Mouse (Mus musculus): ENCODE data around the gene Ints2. TPM values are rescaled to one million over a fixed set of nuclear protein-coding genes. Genes with fewer than 3 reads are reported as not detected.
A peak's percentile ranks its signal among the peaks of the same experiment; 100 is the strongest.

The Ints2 gene
- polyA plus RNA-seq, 1 experiment: 5.0 TPM

DNA sequence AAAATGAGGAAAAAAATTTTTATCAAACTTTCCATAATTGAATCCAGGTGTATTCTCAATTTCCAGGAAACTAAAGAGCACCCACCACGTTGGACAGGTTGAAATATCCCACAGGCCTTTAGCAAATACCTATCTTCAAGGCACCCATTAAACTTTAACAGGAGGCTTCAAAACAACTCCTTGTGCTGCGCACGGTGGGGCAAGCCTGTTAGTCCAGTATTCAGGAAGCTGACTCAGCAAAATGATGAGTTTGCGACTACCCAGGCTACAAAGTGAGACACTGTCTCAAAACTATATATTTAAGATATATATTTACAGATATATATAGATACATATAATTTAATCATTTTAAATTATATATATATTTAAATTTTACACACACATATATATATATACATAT lies 24.9 kb downstream of the Ints2 start:
- Histone ChIP-seq H3K36me3 (ENCODE audit: control insufficient read depth, insufficient read depth, low read length) (peaks cover 3% of the 10 kb centered on the region; the same call in 1 of the 2 replicates), H3K4me1 (ENCODE audit: control insufficient read depth, insufficient read depth, insufficient read length) (peaks cover 3% of the 10 kb centered on the region), H3K27ac (ENCODE audit: insufficient read depth, low read length) (no peak overlapping the region), H3K27me3 (ENCODE audit: control insufficient read depth, insufficient read depth, low read length) (no peaks in the 10 kb centered on the region), H3K4me3 (ENCODE audit: extremely low read depth, insufficient read depth, insufficient read length) (no peak overlapping the region)
- 77% methylated on average over 4 of the region's 4 CpGs for WGBS
- no peak for DNase-seq (ENCODE audit: low read depth in 1 of 2, low spot score in 2 of 2)
- TF ChIP-seq CTCF (IDR thresholded peaks at IDR 0.05; ENCODE audit: extremely low read depth, insufficient read depth, insufficient read length, insufficient replicate concordance): no peak
- no peak for TF ChIP-seq POLR2A (IDR thresholded peaks at IDR 0.05; ENCODE audit: low read depth, low read length)

DNA sequence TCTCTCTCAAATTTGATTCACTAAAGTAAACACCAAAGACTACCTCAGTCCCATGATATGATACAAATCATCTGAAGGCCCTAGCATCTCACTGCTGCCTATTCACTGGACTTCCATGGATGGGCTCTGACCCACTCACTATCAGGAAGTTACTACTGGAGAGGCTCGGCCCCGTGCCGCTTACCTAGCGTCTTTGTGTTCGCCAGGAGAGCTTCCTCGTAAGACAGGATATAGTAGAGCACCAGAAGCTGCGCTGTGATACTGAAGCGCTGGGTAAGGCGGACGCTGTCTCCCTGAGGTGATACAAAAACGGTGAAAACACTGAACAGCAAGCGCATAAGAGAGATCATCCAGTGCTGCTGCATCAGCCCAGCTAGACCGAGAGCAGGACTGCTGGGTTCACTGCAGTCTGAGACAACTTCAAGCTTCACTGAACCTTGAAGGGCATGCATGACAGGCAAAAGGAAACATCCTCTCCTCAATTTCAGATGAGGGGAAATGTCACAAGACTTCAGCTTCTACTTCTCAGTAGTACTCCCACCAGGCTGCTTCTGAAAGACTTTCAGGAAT lies 25.5 kb downstream of the Ints2 start:
- Histone ChIP-seq H3K4me1 (ENCODE audit: control insufficient read depth, insufficient read depth, insufficient read length) (peaks cover 5% of the 10 kb centered on the region), H3K4me3 (ENCODE audit: extremely low read depth, insufficient read depth, insufficient read length) (peak overlapping the region; percentile 26; the same call in 1 of the 2 replicates), H3K27me3 (ENCODE audit: control insufficient read depth, insufficient read depth, low read length) (no peaks in the 10 kb centered on the region), H3K27ac (ENCODE audit: insufficient read depth, low read length) (peak overlapping the region; percentile 55; the same call in 1 of the 2 replicates), H3K36me3 (ENCODE audit: control insufficient read depth, insufficient read depth, low read length) (peaks cover 3% of the 10 kb centered on the region; the same call in 1 of the 2 replicates)
- peak in 1 of 2 experiments; percentile 8 for DNase-seq (ENCODE audit: low read depth in 1 of 2, low spot score in 2 of 2)
- WGBS: 81% methylated on average over 13 of the region's 13 CpGs
- TF ChIP-seq POLR2A (IDR thresholded peaks at IDR 0.05; ENCODE audit: low read depth, low read length) (no peak), CTCF (IDR thresholded peaks at IDR 0.05; ENCODE audit: extremely low read depth, insufficient read depth, insufficient read length, insufficient replicate concordance) (no peak)

DNA sequence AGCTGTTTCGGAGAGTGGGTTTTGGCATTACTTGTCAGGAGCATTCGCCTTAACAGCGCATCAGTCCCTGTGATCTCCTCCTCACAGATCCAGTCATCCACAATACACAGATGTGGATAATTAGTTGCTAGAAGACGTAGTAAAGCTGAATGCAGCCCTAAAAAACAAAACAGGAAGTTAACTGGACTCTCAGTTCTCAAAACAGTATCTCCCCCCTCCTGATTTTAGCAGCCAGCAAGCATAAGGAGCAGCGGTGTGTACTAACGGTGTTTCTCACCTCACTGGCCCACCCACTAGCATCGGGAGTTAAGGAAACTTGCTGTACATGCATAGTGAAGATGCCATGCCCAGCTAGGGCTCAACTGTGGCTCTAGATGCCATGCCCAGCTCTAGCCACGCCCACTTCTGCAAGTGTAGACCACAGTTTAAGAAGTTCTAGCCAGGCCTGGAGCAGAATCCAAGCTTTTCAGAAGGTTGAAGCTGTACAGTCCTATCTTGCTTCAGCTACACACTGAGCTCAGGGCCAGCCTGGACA lies 30.7 kb downstream of the Ints2 start:
- Histone ChIP-seq H3K27me3 (ENCODE audit: control insufficient read depth, insufficient read depth, low read length) (no peaks in the 10 kb centered on the region), H3K4me1 (ENCODE audit: control insufficient read depth, insufficient read depth, insufficient read length) (peaks cover 4% of the 10 kb centered on the region), H3K36me3 (ENCODE audit: control insufficient read depth, insufficient read depth, low read length) (peaks cover 5% of the 10 kb centered on the region; the same call in 1 of the 2 replicates), H3K27ac (ENCODE audit: insufficient read depth, low read length) (no peak overlapping the region; the same call in 1 of the 2 replicates), H3K4me3 (ENCODE audit: extremely low read depth, insufficient read depth, insufficient read length) (no peak overlapping the region)
- 57% methylated on average over 8 of the region's 8 CpGs for WGBS
- TF ChIP-seq CTCF (IDR thresholded peaks at IDR 0.05; ENCODE audit: extremely low read depth, insufficient read depth, insufficient read length, insufficient replicate concordance): no peak
- no peak for TF ChIP-seq POLR2A (IDR thresholded peaks at IDR 0.05; ENCODE audit: low read depth, low read length)
- DNase-seq (ENCODE audit: low read depth in 1 of 2, low spot score in 2 of 2): no peak

- TF ChIP-seq CTCF (IDR thresholded peaks at IDR 0.05; ENCODE audit: extremely low read depth, insufficient read depth, insufficient read length, insufficient replicate concordance) (no peak), POLR2A (IDR thresholded peaks at IDR 0.05; ENCODE audit: low read depth, low read length) (no peak)
- no peak for DNase-seq (ENCODE audit: low read depth in 1 of 2, low spot score in 2 of 2)
- no peak overlapping the region for H3K4me3 ChIP-seq (ENCODE audit: extremely low read depth, insufficient read depth, insufficient read length)
- no peak overlapping the region for H3K27ac ChIP-seq (ENCODE audit: insufficient read depth, low read length)
- 96% methylated on average over 4 of the region's 4 CpGs for WGBS
- H3K27me3 ChIP-seq (ENCODE audit: control insufficient read depth, insufficient read depth, low read length): no peaks in the 10 kb centered on the region
- peaks cover 3% of the 10 kb centered on the region for H3K4me1 ChIP-seq (ENCODE audit: control insufficient read depth, insufficient read depth, insufficient read length)
- peaks cover 3% of the 10 kb centered on the region; the same call in 1 of the 2 replicates for H3K36me3 ChIP-seq (ENCODE audit: control insufficient read depth, insufficient read depth, low read length)
These were observed 31.6 kb downstream of the Ints2 start for GRCm38 (mm10) chr11:86225761-86226160.

DNA sequence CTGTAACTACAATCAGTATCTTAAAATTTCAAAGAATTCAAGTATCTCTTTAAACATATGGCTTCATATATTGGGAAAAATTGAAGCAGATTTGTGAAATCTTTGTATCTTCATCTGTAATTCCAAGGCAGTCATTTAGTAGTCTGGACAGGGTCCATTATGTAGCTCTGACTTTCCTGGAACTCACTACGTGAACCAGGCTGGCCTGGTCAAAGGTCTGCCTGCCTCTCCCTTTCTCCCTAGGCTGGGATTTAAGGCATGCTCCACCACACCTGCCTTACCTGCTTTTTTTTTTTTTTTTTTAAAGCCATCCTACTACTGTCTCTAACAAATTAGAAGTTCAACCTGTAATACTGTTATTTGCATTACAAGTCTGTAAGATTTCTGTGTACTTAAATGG lies 45.6 kb downstream of the Ints2 start:
- Histone ChIP-seq H3K4me1 (ENCODE audit: control insufficient read depth, insufficient read depth, insufficient read length) (no peaks in the 10 kb centered on the region), H3K27ac (ENCODE audit: insufficient read depth, low read length) (no peak overlapping the region), H3K27me3 (ENCODE audit: control insufficient read depth, insufficient read depth, low read length) (no peaks in the 10 kb centered on the region), H3K4me3 (ENCODE audit: extremely low read depth, insufficient read depth, insufficient read length) (no peak overlapping the region), H3K36me3 (ENCODE audit: control insufficient read depth, insufficient read depth, low read length) (peaks cover 21% of the 10 kb centered on the region)
- DNase-seq (ENCODE audit: low read depth in 1 of 2, low spot score in 2 of 2): no peak
- TF ChIP-seq CTCF (IDR thresholded peaks at IDR 0.05; ENCODE audit: extremely low read depth, insufficient read depth, insufficient read length, insufficient replicate concordance) (no peak), POLR2A (IDR thresholded peaks at IDR 0.05; ENCODE audit: low read depth, low read length) (no peak)
- 100% methylated on average over 1 of the region's 1 CpGs for WGBS

DNA sequence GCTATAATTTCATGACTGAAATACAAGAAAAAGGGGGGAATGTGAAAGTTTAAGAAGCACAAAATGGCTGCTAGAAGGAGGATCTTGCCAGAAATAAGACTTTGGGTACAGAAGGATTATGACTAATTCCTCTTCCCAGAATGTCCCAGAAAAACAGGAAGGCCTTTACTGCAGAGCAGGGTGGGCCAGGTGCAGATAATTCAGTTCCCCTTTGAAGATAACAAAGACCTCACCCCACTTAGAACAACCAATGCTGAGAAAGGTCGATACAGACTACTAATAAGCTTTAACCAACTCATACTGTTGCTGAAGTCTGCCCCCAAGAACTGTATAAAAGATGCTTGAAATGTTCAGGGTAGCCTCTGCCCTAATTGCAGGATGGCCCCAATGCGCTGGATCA lies 48.3 kb downstream of the Ints2 start:
- Histone ChIP-seq H3K27me3 (ENCODE audit: control insufficient read depth, insufficient read depth, low read length) (no peaks in the 10 kb centered on the region), H3K4me3 (ENCODE audit: extremely low read depth, insufficient read depth, insufficient read length) (no peak overlapping the region), H3K36me3 (ENCODE audit: control insufficient read depth, insufficient read depth, low read length) (peaks cover 23% of the 10 kb centered on the region), H3K27ac (ENCODE audit: insufficient read depth, low read length) (no peak overlapping the region), H3K4me1 (ENCODE audit: control insufficient read depth, insufficient read depth, insufficient read length) (no peaks in the 10 kb centered on the region)
- no peak for DNase-seq (ENCODE audit: low read depth in 1 of 2, low spot score in 2 of 2)
- TF ChIP-seq POLR2A (IDR thresholded peaks at IDR 0.05; ENCODE audit: low read depth, low read length) (no peak), CTCF (IDR thresholded peaks at IDR 0.05; ENCODE audit: extremely low read depth, insufficient read depth, insufficient read length, insufficient replicate concordance) (no peak)
- 95% methylated on average over 2 of the region's 2 CpGs for WGBS

GRCm38 (mm10) chr11:86205876-86206275 lies 51.5 kb downstream of the Ints2 start:
- DNase-seq (ENCODE audit: low read depth in 1 of 2, low spot score in 2 of 2): no peak
- H3K27ac ChIP-seq (ENCODE audit: insufficient read depth, low read length): no peak overlapping the region
- H3K4me1 ChIP-seq (ENCODE audit: control insufficient read depth, insufficient read depth, insufficient read length): peaks cover 3% of the 10 kb centered on the region; the same call in 1 of the 2 replicates
- peaks cover 22% of the 10 kb centered on the region for H3K36me3 ChIP-seq (ENCODE audit: control insufficient read depth, insufficient read depth, low read length)
- 92% methylated on average over 4 of the region's 4 CpGs for WGBS
- TF ChIP-seq POLR2A (IDR thresholded peaks at IDR 0.05; ENCODE audit: low read depth, low read length) (no peak), CTCF (IDR thresholded peaks at IDR 0.05; ENCODE audit: extremely low read depth, insufficient read depth, insufficient read length, insufficient replicate concordance) (no peak)
- no peaks in the 10 kb centered on the region for H3K27me3 ChIP-seq (ENCODE audit: control insufficient read depth, insufficient read depth, low read length)
- no peak overlapping the region for H3K4me3 ChIP-seq (ENCODE audit: extremely low read depth, insufficient read depth, insufficient read length)
